Mouse (Mus musculus) ES-E14 (cell line): ENCODE measurements around the gene Epha5. TPM values are rescaled to one million over a fixed set of nuclear protein-coding genes. Genes with fewer than 3 reads are reported as not detected.

ENCODE experiments used
- DNase-seq: peaks from one replicate; pipeline ENCODE4 v3.0.0-alpha.2; 2013; ENCODE audit warnings: low read depth, low spot score
- H3K27ac ChIP-seq: 2 replicates; pipeline ENCODE4 v1.5.1; 2012; ENCODE audit warnings: low read depth, mild to moderate bottlenecking, low read length, moderate library complexity, mixed read lengths; ENCODE audit not compliant: poor library complexity, insufficient read depth, severe bottlenecking
- H3K36me3 ChIP-seq: 2 replicates; pipeline ENCODE4 v1.6.1; 2012; ENCODE audit warnings: mild to moderate bottlenecking, low read length, moderate library complexity, mixed read lengths; ENCODE audit not compliant: control insufficient read depth, poor library complexity, insufficient read depth, severe bottlenecking
- H3K4me1 ChIP-seq, 2 experiments: fragments of 150-350 bp in 1 of 2; sonication (generic) in 1 of 2; 2 replicates each; pipeline ENCODE4 v1.6.1; 2012; ENCODE audit warnings: low read length in 2 of 2, mild to moderate bottlenecking in 1 of 2, mixed read lengths in 1 of 2; ENCODE audit not compliant: control insufficient read depth in 2 of 2, insufficient read depth in 2 of 2, poor library complexity in 1 of 2
- H3K4me3 ChIP-seq, 2 experiments: fragments of 150-350 bp in 1 of 2; sonication (generic) in 1 of 2; 2 replicates each; pipeline ENCODE4 v1.5.1; 2012; ENCODE audit warnings: low read length in 2 of 2, low read depth in 1 of 2, mild to moderate bottlenecking in 1 of 2, mixed read lengths in 1 of 2; ENCODE audit not compliant: insufficient read depth in 1 of 2, poor library complexity in 1 of 2, severe bottlenecking in 1 of 2
- H3K9ac ChIP-seq: 2 replicates; pipeline ENCODE4 v1.6.1; 2012; ENCODE audit warnings: low read depth, mild to moderate bottlenecking, low read length, mixed read lengths; ENCODE audit not compliant: poor library complexity, insufficient read depth, severe bottlenecking
- H3K9me3 ChIP-seq: fragments of 150-350 bp; sonication (generic); 2 replicates; pipeline ENCODE4 v1.6.1; 2012; ENCODE audit warnings: low read depth, mild to moderate bottlenecking, low read length; ENCODE audit not compliant: control insufficient read depth, insufficient read depth
- CHD2 ChIP-seq: IDR thresholded peaks from 2 replicates; pipeline ENCODE4 v1.6.1; 2014; ENCODE audit warnings: mild to moderate bottlenecking, low read depth, low read length, inconsistent platforms
- HCFC1 ChIP-seq: IDR thresholded peaks from 2 replicates; pipeline ENCODE4 v1.6.1; 2012; ENCODE audit warnings: low read length, inconsistent platforms, borderline replicate concordance; ENCODE audit not compliant: insufficient read depth
- MAFK ChIP-seq: IDR thresholded peaks from 2 replicates; pipeline ENCODE4 v1.6.1; 2014; ENCODE audit warnings: mild to moderate bottlenecking, low read depth, low read length, inconsistent platforms; ENCODE audit not compliant: insufficient read depth
- ZC3H11A ChIP-seq: IDR thresholded peaks from 2 replicates; pipeline ENCODE4 v1.6.1; 2012; ENCODE audit warnings: low read depth, mild to moderate bottlenecking, inconsistent platforms, low read length, borderline replicate concordance
- ZNF384 ChIP-seq: IDR thresholded peaks from 2 replicates; pipeline ENCODE4 v1.6.1; 2012; ENCODE audit warnings: low read depth, low read length, inconsistent platforms
- in situ Hi-C, 2 experiments: fragments of 600-800 bp; cut with MboI; formaldehyde crosslinking; loops; one replicate each; pipeline ENCODE4 v1.15.1; 2025; ENCODE audit warnings: low sequenced_read_pairs in 2 of 2, inconsistent platforms in 1 of 2; ENCODE audit not compliant: unreplicated experiment in 2 of 2
- total RNA-seq: library from RNA; depleted of rRNA; stranded (reverse); fragments of 300-350 nt; gene quantifications from 2 replicates; pipeline ENCODE4 v1.2.3, GENCODE M21; 2012

Epha5 gene
- total RNA-seq, 1 experiment, result 0.13 TPM

GRCm38 (mm10) chr5:84317839-84318238 is 99.3 kb downstream of the Epha5 start:
- H3K4me1 ChIP-seq, result no peaks in the 10 kb centered on the region
- no peak overlapping the region for H3K27ac ChIP-seq
- no peaks in the 10 kb centered on the region for H3K9me3 ChIP-seq
- in situ Hi-C loops, result no loop called here
- no peak for DNase-seq
- TF ChIP-seq CHD2, result no peak
- TF ChIP-seq MAFK, result no peak
- TF ChIP-seq ZNF384, result no peak
- no peak for TF ChIP-seq ZC3H11A
- TF ChIP-seq HCFC1, result no peak
- no peak overlapping the region for H3K4me3 ChIP-seq
- H3K9ac ChIP-seq, result no peak overlapping the region
- H3K36me3 ChIP-seq, result no peaks in the 10 kb centered on the region

- TF ChIP-seq HCFC1, result no peak
- in situ Hi-C loops, result no loop called here
- DNase-seq, result no peak
These were observed 103.6 kb downstream of the Epha5 start for GRCm38 (mm10) chr5:84313619-84314018.

GRCm38 (mm10) chr5:84298878-84299736 is 118.1 kb downstream of the Epha5 start:
- Histone ChIP-seq H3K27ac (no peak overlapping the region), H3K9ac (no peak overlapping the region), H3K9me3 (no peaks in the 10 kb centered on the region), H3K36me3 (no peaks in the 10 kb centered on the region), H3K4me1 (no peaks in the 10 kb centered on the region), H3K4me3 (no peak overlapping the region)
- no peak for TF ChIP-seq CHD2
- no peak for TF ChIP-seq MAFK
- no peak for TF ChIP-seq ZC3H11A
- no peak for TF ChIP-seq ZNF384
- no peak for TF ChIP-seq HCFC1
- in situ Hi-C loops, result no loop called here
- DNase-seq, result no peak

More at GRCm38 (mm10) chr5:84313619-84314018, 103.6 kb downstream of the Epha5 start:
- Histone ChIP-seq H3K36me3 (no peaks in the 10 kb centered on the region), H3K4me3 (no peak overlapping the region), H3K9me3 (no peaks in the 10 kb centered on the region), H3K27ac (no peak overlapping the region), H3K9ac (no peak overlapping the region), H3K4me1 (no peaks in the 10 kb centered on the region)

GRCm38 (mm10) chr5:84289429-84289977 is 127.7 kb downstream of the Epha5 start:
- Histone ChIP-seq H3K4me1 (no peaks in the 10 kb centered on the region), H3K27ac (no peak overlapping the region), H3K9me3 (no peaks in the 10 kb centered on the region), H3K4me3 (no peak overlapping the region), H3K9ac (no peak overlapping the region), H3K36me3 (no peaks in the 10 kb centered on the region)
- in situ Hi-C loops, result no loop called here
- no peak for TF ChIP-seq ZNF384
- TF ChIP-seq ZC3H11A, result no peak
- no peak for TF ChIP-seq MAFK
- no peak for TF ChIP-seq HCFC1
- no peak for TF ChIP-seq CHD2
- no peak for DNase-seq
